Mouse (Mus musculus) intestine, embryonic 15.5 days (tissue): ENCODE data around the gene Lfng. TPM values are rescaled to one million over a fixed set of nuclear protein-coding genes. Genes with fewer than 3 reads are reported as not detected.

Source experiments
- ATAC-seq: fragments of 200-750 bp; cut with Nextera tagmentation; 2 replicates; pipeline ENCODE4 v1.8.0; 2017; ENCODE audit warnings: moderate TSS enrichment, moderate library complexity
- H3K27ac ChIP-seq: fragments of 300-500 bp; sonication (generic); 2 replicates; pipeline ENCODE4 v1.5.1; 2015; ENCODE audit warnings: mild to moderate bottlenecking, inconsistent platforms
- H3K27me3 ChIP-seq: fragments of 300-500 bp; sonication (generic); replicated peaks from 2 replicates; pipeline ENCODE4 v1.6.1; 2015; ENCODE audit warnings: inconsistent platforms
- H3K36me3 ChIP-seq: fragments of 300-500 bp; sonication (generic); 2 replicates; pipeline ENCODE4 v1.6.1; 2015; ENCODE audit warnings: inconsistent platforms
- H3K4me1 ChIP-seq: fragments of 300-500 bp; sonication (generic); replicated peaks from 2 replicates; pipeline ENCODE4 v1.6.1; 2015; ENCODE audit warnings: inconsistent platforms
- H3K4me2 ChIP-seq: fragments of 300-500 bp; sonication (generic); replicated peaks from 2 replicates; pipeline ENCODE4 v1.6.1; 2015; ENCODE audit warnings: mild to moderate bottlenecking, inconsistent platforms
- H3K4me3 ChIP-seq: fragments of 300-500 bp; sonication (generic); replicated peaks from 2 replicates; pipeline ENCODE4 v1.5.1; 2015; ENCODE audit warnings: inconsistent platforms
- H3K9ac ChIP-seq: fragments of 300-500 bp; sonication (generic); 2 replicates; pipeline ENCODE4 v1.6.1; 2015; ENCODE audit warnings: inconsistent platforms
- H3K9me3 ChIP-seq: fragments of 300-500 bp; sonication (generic); 2 replicates; pipeline ENCODE4 v1.6.1; 2016; ENCODE audit warnings: inconsistent platforms
- WGBS: fragments of 180-500 bp; shearing (Covaris S2); methylation state at CpG from one replicate; pipeline ENCODE4 v1.1.7; 2015; 5-methylcytosine and 5-hydroxymethylcytosine counted together
- polyA plus RNA-seq: library from polyadenylated mRNA; unstranded; fragments of >200 nt; fragmentation: Nextera tagmentation; extraction: Ambion mirVana; gene quantifications from 2 replicates; pipeline ENCODE4 v1.2.1, GENCODE M21; 2015

Lfng gene
- polyA plus RNA-seq, 1 experiment from 2014 or later, result 14.8 TPM

DNA sequence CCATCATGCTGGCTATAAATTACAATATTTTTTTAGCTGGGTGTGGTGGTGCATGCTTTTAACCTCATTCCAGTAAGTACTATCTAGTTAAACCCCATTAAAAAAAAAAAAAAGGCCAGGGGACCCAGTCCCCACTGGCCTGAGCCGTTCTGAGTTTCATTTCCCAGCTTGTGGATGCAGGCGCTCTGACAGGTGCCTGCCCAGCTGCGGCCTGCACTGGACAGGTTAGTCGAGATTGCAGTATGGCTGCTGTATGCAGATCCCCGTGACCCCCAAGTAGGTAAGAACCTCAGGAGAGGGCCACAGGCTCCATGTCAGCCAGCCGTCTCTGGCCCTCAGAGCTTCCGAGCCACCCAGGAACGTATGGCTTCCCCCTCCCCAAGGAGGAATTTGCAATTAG lies 54.3 kb downstream of the Lfng start:
- Histone ChIP-seq H3K36me3 (no peaks in the 10 kb centered on the region), H3K4me2 (0 out of 2 replicates have a peak overlapping the region, but pooled peaks have one; percentile 1), H3K4me3 (no peak overlapping the region), H3K27me3 (no peaks in the 10 kb centered on the region), H3K9ac (no peak overlapping the region), H3K27ac (peak overlapping the region; percentile 44; the same call in 1 of the 2 replicates), H3K9me3 (no peaks in the 10 kb centered on the region), H3K4me1 (peaks cover 43% of the 10 kb centered on the region)
- 50% methylated on average over 8 of the region's 8 CpGs for WGBS
- no peak for ATAC-seq

DNA sequence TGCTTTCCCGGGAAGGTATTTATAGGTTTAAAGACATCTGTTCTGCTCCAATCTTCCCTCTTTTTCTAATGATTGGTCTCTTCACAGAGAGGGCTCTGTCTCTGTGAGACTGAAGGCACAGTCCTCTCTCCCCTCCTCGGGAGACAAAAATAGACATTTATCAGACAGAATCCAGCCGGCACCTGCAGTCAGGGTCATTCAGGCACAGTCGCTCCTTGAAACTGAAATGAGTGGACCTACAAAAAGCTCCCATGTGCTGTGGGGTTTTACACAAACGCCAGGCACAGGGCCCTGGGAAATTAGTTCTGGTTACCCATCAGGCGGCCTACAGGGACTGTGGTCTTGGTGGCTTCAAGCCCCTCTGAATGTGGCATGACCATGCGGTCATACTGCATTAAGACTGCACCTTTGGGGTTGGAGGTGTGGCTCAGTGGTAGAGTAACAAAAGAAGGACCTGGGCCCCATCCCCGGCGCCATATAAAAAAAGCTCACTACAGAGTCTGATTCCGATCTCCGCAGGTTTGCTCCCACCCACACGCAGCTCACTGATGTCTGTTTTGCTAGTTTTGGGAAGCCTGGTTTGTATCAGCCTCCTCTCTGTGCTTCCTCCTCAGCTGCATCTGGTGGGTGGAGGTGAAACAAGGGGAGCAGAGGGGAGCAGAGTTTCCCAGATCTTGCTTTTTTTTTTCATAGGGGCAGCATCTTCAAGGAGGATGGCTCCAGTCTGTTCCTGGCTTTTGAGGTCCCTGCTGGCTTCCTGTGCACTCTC lies 54.9 kb downstream of the Lfng start:
- Histone ChIP-seq H3K36me3 (no peaks in the 10 kb centered on the region), H3K27ac (peak overlapping the region; percentile 44; the same call in 1 of the 2 replicates), H3K4me3 (no peak overlapping the region), H3K4me1 (peaks cover 43% of the 10 kb centered on the region), H3K27me3 (no peaks in the 10 kb centered on the region), H3K4me2 (peak overlapping the region; percentile 1; the same call in 1 of the 2 replicates), H3K9ac (no peak overlapping the region), H3K9me3 (no peaks in the 10 kb centered on the region)
- 38% methylated on average over 12 of the region's 12 CpGs for WGBS
- no peak for ATAC-seq

DNA sequence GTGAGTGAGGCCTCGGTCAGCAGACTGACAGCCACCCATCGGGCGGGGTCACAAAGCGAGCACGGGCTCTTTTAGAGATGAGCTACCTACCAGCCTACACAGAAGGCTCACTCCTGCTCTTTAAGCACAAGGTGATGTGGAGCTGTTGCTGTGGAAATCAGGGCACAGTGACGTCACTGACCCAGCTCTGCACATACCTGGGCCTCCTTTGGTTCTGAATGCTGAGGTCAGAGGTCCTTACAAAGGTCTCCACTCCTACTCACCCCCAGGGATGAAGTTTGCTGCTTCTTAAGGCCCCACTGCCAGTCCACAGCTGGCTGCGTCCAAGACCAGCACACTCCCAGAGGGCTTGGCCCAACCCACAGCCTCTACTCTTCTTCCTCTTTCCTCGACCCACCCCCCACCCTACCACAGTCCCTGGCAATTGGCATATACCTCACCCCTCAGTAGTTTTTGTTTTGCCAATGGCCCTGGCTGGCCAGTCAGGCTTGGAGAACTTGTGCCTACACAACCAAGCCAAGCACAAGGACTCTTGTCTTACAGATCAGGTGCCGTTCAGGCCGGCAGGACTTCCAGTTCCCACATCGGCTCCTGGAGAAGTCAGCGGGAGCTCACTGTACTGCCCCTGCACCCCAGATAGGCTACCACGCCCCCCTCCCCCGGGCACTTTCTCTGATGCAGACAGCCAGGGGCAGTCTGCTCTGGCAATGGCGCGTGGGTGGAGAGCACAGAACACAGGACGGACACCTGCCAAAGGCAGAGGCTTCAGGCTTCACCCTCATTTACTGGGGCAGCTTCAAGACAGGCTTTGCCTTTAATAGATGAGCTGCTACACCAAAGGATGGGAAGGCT lies 55.8 kb downstream of the Lfng start:
- Histone ChIP-seq H3K9me3 (no peaks in the 10 kb centered on the region), H3K27ac (peak overlapping the region; percentile 62), H3K4me1 (peaks cover 43% of the 10 kb centered on the region), H3K4me3 (no peak overlapping the region), H3K27me3 (no peaks in the 10 kb centered on the region), H3K9ac (no peak overlapping the region), H3K36me3 (no peaks in the 10 kb centered on the region), H3K4me2 (no peak overlapping the region)
- WGBS, result 62% methylated on average over 17 of the region's 17 CpGs
- peak; percentile 39 for ATAC-seq

DNA sequence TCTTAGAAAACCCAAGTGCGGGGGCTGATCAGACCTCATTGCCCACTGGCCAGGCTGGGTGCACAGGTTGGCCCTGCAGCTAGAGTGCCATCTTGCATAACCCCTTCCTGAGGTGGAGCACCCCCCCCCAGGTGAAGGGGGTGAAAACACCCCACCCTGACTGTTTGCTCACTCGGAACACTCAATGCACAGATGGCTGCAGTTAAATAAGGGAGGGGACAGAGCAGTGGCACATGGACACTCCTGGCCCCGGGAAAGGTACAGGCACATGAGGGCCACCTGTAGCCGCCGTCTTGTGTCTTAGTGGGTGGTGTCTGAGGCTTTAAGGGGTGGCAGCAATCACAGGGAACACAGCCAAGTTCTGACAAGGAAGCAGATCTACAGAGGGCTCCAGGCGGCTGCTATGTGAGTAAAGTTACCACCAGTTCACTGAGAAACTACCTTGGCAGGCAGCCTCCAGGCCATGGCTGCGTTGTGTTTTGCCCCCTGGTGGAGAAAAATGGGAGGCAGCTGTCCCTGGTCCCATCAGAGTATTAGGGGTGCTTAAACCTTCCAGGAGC lies 56.6 kb downstream of the Lfng start:
- Histone ChIP-seq H3K4me2 (no peak overlapping the region), H3K4me1 (peaks cover 43% of the 10 kb centered on the region), H3K27ac (peak overlapping the region; percentile 62; the same call in 1 of the 2 replicates), H3K9ac (no peak overlapping the region), H3K9me3 (no peaks in the 10 kb centered on the region), H3K36me3 (peaks cover 1% of the 10 kb centered on the region), H3K27me3 (no peaks in the 10 kb centered on the region), H3K4me3 (no peak overlapping the region)
- ATAC-seq, result peak; percentile 75
- WGBS, result 40% methylated on average over 7 of the region's 7 CpGs

Other genes with a start within 250 kb of the Lfng start
- gene Snx8, start 218.1 kb upstream of the Lfng start, polyA plus RNA-seq, result 23.0 and 27.2 TPM in 2 replicates
- gene Eif3b, start 188.0 kb upstream of the Lfng start, polyA plus RNA-seq, result 127 and 142 TPM in 2 replicates
- gene Gm4869, start 161.7 kb upstream of the Lfng start, polyA plus RNA-seq, result not detected in 2 replicates
- 19.8 and 21.3 TPM in 2 replicates for gene Chst12, start 101.8 kb upstream of the Lfng start, polyA plus RNA-seq
- gene Grifin, start 42.2 kb upstream of the Lfng start, polyA plus RNA-seq, result 0.49 and 0.58 TPM in 2 replicates
- gene Ttyh3, start 41.7 kb downstream of the Lfng start, polyA plus RNA-seq, result 34.5 and 34.7 TPM in 2 replicates
- gene Iqce, start 95.1 kb downstream of the Lfng start, polyA plus RNA-seq, result 18.8 and 19.4 TPM in 2 replicates
- gene Brat1, start 97.7 kb downstream of the Lfng start, polyA plus RNA-seq, result 18.9 and 20.3 TPM in 2 replicates
- gene Amz1, start 116.8 kb downstream of the Lfng start, polyA plus RNA-seq, result 1.1 TPM in 2 replicates
- gene Gna12, start 223.1 kb downstream of the Lfng start, polyA plus RNA-seq, result 29.5 and 37.8 TPM in 2 replicates